Mouse (Mus musculus): ENCODE data around the gene Rpl4.

DNA sequence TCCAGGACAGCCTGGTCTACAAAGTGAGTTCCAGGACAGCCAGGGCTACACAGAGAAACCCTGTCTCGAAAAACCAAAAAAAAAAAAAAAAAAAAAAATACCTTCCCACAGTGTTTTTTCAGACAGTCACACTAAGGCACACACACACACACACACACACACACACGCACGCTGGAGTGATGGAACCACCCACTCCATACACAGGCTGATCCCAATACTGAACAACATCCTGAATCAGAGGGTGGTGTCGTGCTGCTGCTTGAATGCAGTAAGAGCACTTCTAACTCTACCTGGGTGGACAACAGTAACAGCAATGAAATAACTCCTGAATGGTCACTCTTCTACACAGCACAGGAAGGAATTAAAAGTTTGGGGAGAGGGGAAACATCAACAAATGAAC, 48.3 kb downstream of the Rpl4 start:
- TF ChIP-seq CTCF (IDR thresholded peaks at IDR 0.05) = no peak
- TF ChIP-seq EP300 (IDR thresholded peaks at IDR 0.05) = no peak

Measured in lung, postnatal 0 days (tissue).